In the genomic region with DNA sequence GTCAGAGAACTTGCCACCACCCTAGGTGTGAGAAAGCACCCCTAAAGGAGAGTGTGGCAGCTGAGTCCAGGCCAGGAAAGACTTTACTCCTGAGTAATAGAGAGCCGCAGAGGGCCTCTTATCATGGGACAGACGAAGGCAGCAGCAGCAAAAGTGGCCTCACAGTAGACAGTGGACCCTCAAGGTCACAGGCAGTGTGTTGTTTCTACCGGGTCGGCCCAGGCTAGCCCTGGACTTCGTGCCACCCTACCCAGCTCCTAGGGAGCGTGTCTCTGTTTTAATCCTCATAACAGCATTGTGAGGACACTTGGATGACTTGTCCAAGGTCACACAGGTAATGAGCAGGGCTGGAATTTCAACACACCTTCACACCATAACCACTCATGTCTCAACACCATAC, we compare ENCODE assay signal across 27 mouse cellular contexts. TPM values are rescaled to one million over a fixed set of nuclear protein-coding genes. Genes with fewer than 3 reads are reported as not detected.
DNase-seq lines count a peak whose midpoint lies in the region; ATAC-seq and TF ChIP-seq lines count a peak whose summit lies in the region.
"Had no signal": no experiment of that assay in that cellular context is flagged by ENCODE, and none has a peak within 500 bp of the region (broad histone marks: within the 10 kb centered on the region; RNA-seq: fewer than 3 reads in every experiment).

No protein-coding gene starts in this region.

- H3K36me3 ChIP-seq in forebrain, embryonic 11.5 days (ENCODE audit: control insufficient read depth, insufficient read depth, low read length) = peaks cover 2% of the 10 kb centered on the region; the same call in 1 of the 2 replicates
- H3K36me3 ChIP-seq in forebrain, embryonic 15.5 days = peaks cover 31% of the 10 kb centered on the region
- peaks cover 22% of the 10 kb centered on the region for H3K36me3 ChIP-seq in intestine, embryonic 15.5 days
- H3K36me3 ChIP-seq in intestine, embryonic 16.5 days (ENCODE audit: control insufficient read depth, insufficient read depth, low read length) = peaks cover 14% of the 10 kb centered on the region; the same call in 1 of the 2 replicates
- peaks cover 32% of the 10 kb centered on the region; the same call in 1 of the 2 replicates for H3K36me3 ChIP-seq in intestine, postnatal 0 days (ENCODE audit: control insufficient read depth, insufficient read depth)
- peaks cover 35% of the 10 kb centered on the region for H3K36me3 ChIP-seq in midbrain, embryonic 14.5 days (ENCODE audit: control insufficient read depth, insufficient read depth, low read length)

- 88% methylated on average over 6 of the region's 6 CpGs for WGBS in forebrain, embryonic 11.5 days
- 89% methylated on average over 6 of the region's 6 CpGs for WGBS in forebrain, embryonic 15.5 days
- WGBS in intestine, embryonic 15.5 days = 69% methylated on average over 6 of the region's 6 CpGs
- WGBS in intestine, embryonic 16.5 days = 72% methylated on average over 6 of the region's 6 CpGs
- 34% methylated on average over 6 of the region's 6 CpGs for WGBS in intestine, postnatal 0 days
- WGBS in midbrain, embryonic 14.5 days = 92% methylated on average over 6 of the region's 6 CpGs

- peak; percentile 46 for DNase-seq in forebrain, embryonic 11.5 days (ENCODE audit: low spot score)
- no peak for DNase-seq in midbrain, embryonic 14.5 days
- no peak for DNase-seq in thymus, adult 18-20 months
- DNase-seq in gastrocnemius, adult 18-20 months (ENCODE audit: low spot score) = no peak
- DNase-seq: adrenal gland, adult 2 months; adrenal gland, adult 8-10 months; adrenal gland, postnatal 10 days; adrenal gland, postnatal 14 days; adrenal gland, postnatal 25 days; adrenal gland, postnatal 36 days; B cell, adult 2 months; cerebellum, adult 11 months had no signal

- no peaks in the 10 kb centered on the region for H3K9me3 ChIP-seq in forebrain, embryonic 11.5 days (ENCODE audit: control insufficient read depth, low read length)
- no peaks in the 10 kb centered on the region for H3K9me3 ChIP-seq in forebrain, embryonic 15.5 days
- H3K9me3 ChIP-seq in intestine, embryonic 15.5 days = no peaks in the 10 kb centered on the region
- no peaks in the 10 kb centered on the region for H3K9me3 ChIP-seq in intestine, embryonic 16.5 days (ENCODE audit: control insufficient read depth, low read length)
- no peaks in the 10 kb centered on the region for H3K9me3 ChIP-seq in intestine, postnatal 0 days (ENCODE audit: control insufficient read depth)
- H3K9me3 ChIP-seq in midbrain, embryonic 14.5 days (ENCODE audit: control insufficient read depth, low read length) = no peaks in the 10 kb centered on the region
- H3K9me3 ChIP-seq: G1E had no signal

- peaks cover 16% of the 10 kb centered on the region for H3K4me1 ChIP-seq in forebrain, embryonic 11.5 days (replicated peaks; ENCODE audit: control insufficient read depth, insufficient read depth, low read length)
- peaks cover 23% of the 10 kb centered on the region for H3K4me1 ChIP-seq in forebrain, embryonic 15.5 days
- peaks cover 17% of the 10 kb centered on the region for H3K4me1 ChIP-seq in intestine, embryonic 15.5 days (replicated peaks)
- peaks cover 28% of the 10 kb centered on the region for H3K4me1 ChIP-seq in intestine, embryonic 16.5 days (ENCODE audit: control insufficient read depth, insufficient read depth, low read length)
- no peaks in the 10 kb centered on the region; the same call in 1 of the 2 replicates for H3K4me1 ChIP-seq in intestine, postnatal 0 days (replicated peaks; ENCODE audit: control insufficient read depth, insufficient read depth, low read length)
- H3K4me1 ChIP-seq in midbrain, embryonic 14.5 days (ENCODE audit: control insufficient read depth, insufficient read depth, low read length) = peaks cover 21% of the 10 kb centered on the region

- no peak overlapping the region for H3K9ac ChIP-seq in forebrain, embryonic 11.5 days (ENCODE audit: low read length)
- H3K9ac ChIP-seq in forebrain, embryonic 15.5 days (replicated peaks) = no peak overlapping the region
- no peak overlapping the region for H3K9ac ChIP-seq in intestine, embryonic 15.5 days
- no peak overlapping the region for H3K9ac ChIP-seq in intestine, embryonic 16.5 days (ENCODE audit: low read depth, low read length)
- no peak overlapping the region for H3K9ac ChIP-seq in intestine, postnatal 0 days (ENCODE audit: low read depth, low read length)
- no peak overlapping the region for H3K9ac ChIP-seq in midbrain, embryonic 14.5 days (replicated peaks; ENCODE audit: low read length)

- H3K4me2 ChIP-seq in forebrain, embryonic 11.5 days (ENCODE audit: low read depth, low read length, severe bottlenecking) = no peak overlapping the region
- no peak overlapping the region for H3K4me2 ChIP-seq in forebrain, embryonic 15.5 days (replicated peaks)
- H3K4me2 ChIP-seq in intestine, embryonic 15.5 days (replicated peaks) = no peak overlapping the region
- H3K4me2 ChIP-seq in intestine, embryonic 16.5 days (ENCODE audit: low read depth, low read length) = no peak overlapping the region
- no peak overlapping the region for H3K4me2 ChIP-seq in intestine, postnatal 0 days (replicated peaks; ENCODE audit: low read depth)
- no peak overlapping the region for H3K4me2 ChIP-seq in midbrain, embryonic 14.5 days (ENCODE audit: low read length)

- no peak overlapping the region for H3K4me3 ChIP-seq in forebrain, embryonic 11.5 days (ENCODE audit: low read depth, low read length)
- H3K4me3 ChIP-seq in forebrain, embryonic 15.5 days = no peak overlapping the region
- H3K4me3 ChIP-seq in intestine, embryonic 15.5 days (replicated peaks) = no peak overlapping the region
- no peak overlapping the region for H3K4me3 ChIP-seq in intestine, embryonic 16.5 days (ENCODE audit: low read length)
- H3K4me3 ChIP-seq in intestine, postnatal 0 days (ENCODE audit: low read depth, low read length) = no peak overlapping the region
- no peak overlapping the region for H3K4me3 ChIP-seq in midbrain, embryonic 14.5 days (replicated peaks; ENCODE audit: low read depth, low read length)

- TF ChIP-seq CTCF in intestine, postnatal 0 days (IDR thresholded peaks at IDR 0.05; ENCODE audit: low read depth) = no peak

- H3K27me3 ChIP-seq in forebrain, embryonic 11.5 days (ENCODE audit: control insufficient read depth, insufficient read depth, low read length) = peaks cover 7% of the 10 kb centered on the region; the same call in 1 of the 2 replicates
- peaks cover 4% of the 10 kb centered on the region; the same call in 1 of the 2 replicates for H3K27me3 ChIP-seq in forebrain, embryonic 15.5 days
- H3K27me3 ChIP-seq in intestine, embryonic 15.5 days (replicated peaks) = peaks cover 29% of the 10 kb centered on the region
- H3K27me3 ChIP-seq in intestine, embryonic 16.5 days (replicated peaks; ENCODE audit: control insufficient read depth, insufficient read depth, low read length) = peaks cover 23% of the 10 kb centered on the region
- H3K27me3 ChIP-seq in intestine, postnatal 0 days (replicated peaks; ENCODE audit: control insufficient read depth, insufficient read depth, low read length) = peaks cover 19% of the 10 kb centered on the region
- H3K27me3 ChIP-seq in midbrain, embryonic 14.5 days (ENCODE audit: control insufficient read depth, insufficient read depth, low read length) = peaks cover 7% of the 10 kb centered on the region; the same call in 1 of the 2 replicates
- H3K27me3 ChIP-seq: CH12.LX had no signal

- ATAC-seq in forebrain, embryonic 11.5 days (replicated peaks; ENCODE audit: low FRiP score) = no peak
- ATAC-seq in forebrain, embryonic 15.5 days (replicated peaks) = no peak
- peak; percentile 34 for ATAC-seq in intestine, embryonic 15.5 days
- ATAC-seq in intestine, embryonic 16.5 days = peak; percentile 62
- peak; percentile 76 for ATAC-seq in intestine, postnatal 0 days
- no peak for ATAC-seq in midbrain, embryonic 14.5 days (ENCODE audit: low FRiP score, low TSS enrichment)
- ATAC-seq: activated CD4-positive, CD25-positive, alpha-beta regulatory T cell, adult 4 months; CD4-positive, CD25-positive, alpha-beta regulatory T cell, adult 4 months; Patski had no signal

- H3K27ac ChIP-seq in forebrain, embryonic 11.5 days (ENCODE audit: low read depth, low read length) = no peak overlapping the region
- H3K27ac ChIP-seq in forebrain, embryonic 15.5 days (replicated peaks) = no peak overlapping the region
- no peak overlapping the region for H3K27ac ChIP-seq in intestine, embryonic 15.5 days
- H3K27ac ChIP-seq in intestine, embryonic 16.5 days (ENCODE audit: low read length) = no peak overlapping the region
- no peak overlapping the region for H3K27ac ChIP-seq in intestine, postnatal 0 days (ENCODE audit: low read depth, low read length)
- no peak overlapping the region for H3K27ac ChIP-seq in midbrain, embryonic 14.5 days (replicated peaks; ENCODE audit: low read depth, low read length)

RNA-seq across cellular contexts. Expression of a gene that starts 2.9 kb away (rescaled TPM):
- 9.3 and 11.2 TPM in 2 replicates for polyA plus RNA-seq in forebrain, embryonic 11.5 days (2014; fragmentation: Nextera tagmentation; extraction: Ambion mirVana)
- polyA plus RNA-seq in forebrain, embryonic 15.5 days (2015; fragmentation: Nextera tagmentation; extraction: Ambion mirVana) = 9.0 and 9.1 TPM in 2 replicates
- 0.75 and 1.0 TPM in 2 replicates for polyA plus RNA-seq in intestine, embryonic 15.5 days (2015; fragmentation: Nextera tagmentation; extraction: Ambion mirVana)
- 0.37 and 0.62 TPM in 2 replicates for polyA plus RNA-seq in intestine, embryonic 16.5 days (2015; fragmentation: Nextera tagmentation; extraction: Ambion mirVana)
- polyA plus RNA-seq in intestine, postnatal 0 days (2015; fragmentation: Nextera tagmentation; extraction: Ambion mirVana) = 1.5 and 1.6 TPM in 2 replicates
- 9.7 and 15.3 TPM in 2 replicates for polyA plus RNA-seq in midbrain, embryonic 14.5 days (2014; fragmentation: Nextera tagmentation; extraction: Ambion mirVana)
- total RNA-seq in gastrocnemius, adult 18-20 months (2021) = not detected
- polyA plus RNA-seq: activated CD4-positive, CD25-positive, alpha-beta regulatory T cell, adult 4 months; C2C12; CD4-positive, CD25-positive, alpha-beta regulatory T cell, adult 4 months; G1E; Patski had no signal

RNA-seq across cellular contexts. Expression of a gene that starts 11.6 kb away (rescaled TPM):
- 29.9 and 38.8 TPM in 2 replicates for polyA plus RNA-seq in forebrain, embryonic 11.5 days (2014; fragmentation: Nextera tagmentation; extraction: Ambion mirVana)
- polyA plus RNA-seq in forebrain, embryonic 15.5 days (2015; fragmentation: Nextera tagmentation; extraction: Ambion mirVana) = 30.7 and 31.8 TPM in 2 replicates
- polyA plus RNA-seq in intestine, embryonic 15.5 days (2015; fragmentation: Nextera tagmentation; extraction: Ambion mirVana) = 23.2 and 25.1 TPM in 2 replicates
- polyA plus RNA-seq in intestine, embryonic 16.5 days (2015; fragmentation: Nextera tagmentation; extraction: Ambion mirVana) = 18.3 and 24.8 TPM in 2 replicates
- polyA plus RNA-seq in intestine, postnatal 0 days (2015; fragmentation: Nextera tagmentation; extraction: Ambion mirVana) = 7.2 and 9.5 TPM in 2 replicates
- polyA plus RNA-seq in midbrain, embryonic 14.5 days (2014; fragmentation: Nextera tagmentation; extraction: Ambion mirVana) = 8.0 and 12.8 TPM in 2 replicates
- total RNA-seq in gastrocnemius, adult 18-20 months (2021) = 1 to 10 TPM; 5.0 to 5.4 TPM

RNA-seq across cellular contexts. Expression of a gene that starts 12.0 kb away (rescaled TPM):
- polyA plus RNA-seq in forebrain, embryonic 11.5 days (2014; fragmentation: Nextera tagmentation; extraction: Ambion mirVana) = 117 and 118 TPM in 2 replicates
- polyA plus RNA-seq in forebrain, embryonic 15.5 days (2015; fragmentation: Nextera tagmentation; extraction: Ambion mirVana) = 86.2 and 98.8 TPM in 2 replicates
- polyA plus RNA-seq in intestine, embryonic 15.5 days (2015; fragmentation: Nextera tagmentation; extraction: Ambion mirVana) = 59.1 and 65.9 TPM in 2 replicates
- polyA plus RNA-seq in intestine, embryonic 16.5 days (2015; fragmentation: Nextera tagmentation; extraction: Ambion mirVana) = 62.3 and 64.0 TPM in 2 replicates
- polyA plus RNA-seq in intestine, postnatal 0 days (2015; fragmentation: Nextera tagmentation; extraction: Ambion mirVana) = 36.4 and 37.4 TPM in 2 replicates
- polyA plus RNA-seq in midbrain, embryonic 14.5 days (2014; fragmentation: Nextera tagmentation; extraction: Ambion mirVana) = 93.5 and 95.8 TPM in 2 replicates
- 10 to 100 TPM in 1 of 2 experiments, 1 to 10 TPM in 1; 8.4 to 12.3 TPM for total RNA-seq in gastrocnemius, adult 18-20 months (2021)

RNA-seq across cellular contexts. Expression of a gene that starts 18.7 kb away (rescaled TPM):
- polyA plus RNA-seq in forebrain, embryonic 11.5 days (2014; fragmentation: Nextera tagmentation; extraction: Ambion mirVana) = not detected in 2 replicates
- polyA plus RNA-seq in forebrain, embryonic 15.5 days (2015; fragmentation: Nextera tagmentation; extraction: Ambion mirVana) = not detected in 2 replicates
- polyA plus RNA-seq in intestine, embryonic 15.5 days (2015; fragmentation: Nextera tagmentation; extraction: Ambion mirVana) = not detected in 2 replicates
- not detected in 2 replicates for polyA plus RNA-seq in intestine, embryonic 16.5 days (2015; fragmentation: Nextera tagmentation; extraction: Ambion mirVana)
- polyA plus RNA-seq in intestine, postnatal 0 days (2015; fragmentation: Nextera tagmentation; extraction: Ambion mirVana) = not detected in 2 replicates
- not detected in 2 replicates for polyA plus RNA-seq in midbrain, embryonic 14.5 days (2014; fragmentation: Nextera tagmentation; extraction: Ambion mirVana)
- total RNA-seq in gastrocnemius, adult 18-20 months (2021) = not detected
- total RNA-seq: adrenal gland, adult 18-20 months; adrenal gland, adult 2 months; adrenal gland, adult 8-10 months; adrenal gland, postnatal 10 days; adrenal gland, postnatal 14 days; adrenal gland, postnatal 25 days; adrenal gland, postnatal 36 days; adrenal gland, postnatal 4 days; CH12.LX; ES-E14; G1E; MEL had no signal
- polyA plus RNA-seq: activated CD4-positive, CD25-positive, alpha-beta regulatory T cell, adult 4 months; adrenal gland, adult 2 months; brain, embryonic 14.5 days; C2C12; CD4-positive, CD25-positive, alpha-beta regulatory T cell, adult 4 months; G1E; Patski had no signal

RNA-seq across cellular contexts. Expression of a gene that starts 34.3 kb away (rescaled TPM):
- polyA plus RNA-seq in forebrain, embryonic 11.5 days (2014; fragmentation: Nextera tagmentation; extraction: Ambion mirVana) = 43.4 and 44.8 TPM in 2 replicates
- 54.1 and 56.8 TPM in 2 replicates for polyA plus RNA-seq in forebrain, embryonic 15.5 days (2015; fragmentation: Nextera tagmentation; extraction: Ambion mirVana)
- 30.8 and 31.9 TPM in 2 replicates for polyA plus RNA-seq in intestine, embryonic 15.5 days (2015; fragmentation: Nextera tagmentation; extraction: Ambion mirVana)
- 27.6 and 28.6 TPM in 2 replicates for polyA plus RNA-seq in intestine, embryonic 16.5 days (2015; fragmentation: Nextera tagmentation; extraction: Ambion mirVana)
- polyA plus RNA-seq in intestine, postnatal 0 days (2015; fragmentation: Nextera tagmentation; extraction: Ambion mirVana) = 11.5 and 12.9 TPM in 2 replicates
- 39.0 and 39.5 TPM in 2 replicates for polyA plus RNA-seq in midbrain, embryonic 14.5 days (2014; fragmentation: Nextera tagmentation; extraction: Ambion mirVana)
- 10 to 100 TPM; 19.7 to 21.9 TPM for total RNA-seq in gastrocnemius, adult 18-20 months (2021)

Comparison
In these comparisons a context has a peak if more than half of its experiments do, and no peak if none do; other contexts are left out.
1. ATAC-seq: peak in intestine, embryonic 15.5 days (single experiment), intestine, embryonic 16.5 days (single experiment) and intestine, postnatal 0 days (single experiment); none in forebrain, embryonic 11.5 days (single experiment), forebrain, embryonic 15.5 days (single experiment) and midbrain, embryonic 14.5 days (single experiment).